Mouse (Mus musculus) NIH3T3 (cell line): ENCODE results near the gene Fgg.
A peak's percentile ranks its signal among the peaks of the same experiment; 100 is the strongest.

ENCODE experiments used
- DNase-seq: peaks from one replicate; pipeline ENCODE4 v3.0.0-alpha.2; 2012; ENCODE audit warnings: low read depth

The Fgg gene

DNA sequence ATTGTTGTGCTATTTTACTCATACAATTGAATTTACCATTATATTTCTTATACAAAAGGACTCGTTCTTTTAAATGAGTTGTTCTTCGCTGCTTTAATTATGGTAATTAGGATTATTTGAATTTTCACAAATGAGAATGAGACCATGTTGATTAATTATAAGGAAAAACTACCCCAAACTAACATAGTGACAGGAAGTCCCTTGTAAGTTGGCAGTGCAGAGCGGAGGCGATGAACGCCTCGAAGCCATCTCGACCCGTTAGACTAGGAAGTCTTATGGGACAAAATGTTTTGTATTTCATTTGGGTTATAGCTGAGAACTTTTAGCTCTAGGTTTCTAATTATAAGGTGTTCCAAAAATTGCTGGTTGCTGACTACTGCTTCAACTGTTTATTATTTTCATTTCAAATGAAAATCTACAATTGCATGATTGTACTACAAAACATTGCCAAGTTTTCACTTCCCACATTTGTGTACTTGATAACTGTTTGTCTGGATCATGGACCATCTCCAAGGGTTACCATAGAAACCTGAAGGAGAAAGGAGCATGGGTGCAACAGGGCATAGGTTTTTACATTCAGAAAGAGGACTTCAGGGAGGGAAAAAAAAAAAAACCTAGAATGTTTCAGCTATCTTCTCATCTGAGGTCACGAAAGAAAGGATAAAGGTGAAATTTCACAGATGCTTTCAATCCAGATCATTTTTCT is 20.2 kb downstream of the Fgg start:
- no peak for DNase-seq

DNA sequence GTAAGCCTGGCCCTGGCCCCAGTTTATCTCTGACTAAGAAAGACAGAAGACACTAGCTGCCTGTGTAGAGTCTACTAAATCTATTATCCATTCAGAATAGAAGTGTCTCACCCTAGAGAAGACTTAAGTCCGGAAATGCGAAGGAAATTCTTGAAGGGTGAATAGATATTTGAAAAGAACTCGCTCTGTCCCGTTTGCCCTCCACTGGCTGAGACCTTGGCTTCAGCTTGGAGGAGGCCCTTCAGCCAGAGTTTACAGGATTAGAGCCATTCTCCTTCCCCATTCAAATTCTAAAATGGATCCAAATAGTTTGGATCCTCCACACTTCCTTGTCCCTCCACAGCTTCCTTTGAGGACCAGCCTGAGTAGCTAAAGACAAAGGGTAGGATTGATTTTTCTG is 22.8 kb downstream of the Fgg start:
- DNase-seq = no peak

DNA sequence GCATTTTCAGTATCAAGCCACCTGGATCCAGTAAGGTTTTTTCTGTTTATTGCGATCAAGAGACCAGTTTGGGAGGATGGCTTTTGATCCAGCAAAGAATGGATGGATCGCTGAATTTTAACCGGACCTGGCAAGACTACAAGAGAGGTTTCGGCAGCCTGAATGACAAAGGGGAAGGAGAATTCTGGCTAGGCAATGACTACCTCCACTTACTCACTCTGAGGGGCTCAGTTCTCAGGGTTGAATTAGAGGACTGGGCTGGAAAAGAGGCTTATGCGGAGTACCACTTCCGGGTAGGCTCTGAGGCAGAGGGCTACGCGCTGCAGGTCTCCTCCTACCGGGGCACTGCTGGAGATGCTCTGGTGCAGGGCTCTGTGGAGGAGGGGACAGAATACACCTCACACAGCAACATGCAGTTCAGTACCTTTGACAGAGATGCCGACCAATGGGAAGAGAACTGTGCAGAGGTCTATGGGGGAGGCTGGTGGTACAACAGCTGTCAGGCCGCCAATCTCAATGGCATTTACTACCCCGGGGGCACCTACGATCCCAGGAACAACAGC is 25.3 kb downstream of the Fgg start:
- DNase-seq = no peak

GRCm38 (mm10) chr3:83033801-83034200 is 26.3 kb downstream of the Fgg start:
- DNase-seq = no peak

DNA sequence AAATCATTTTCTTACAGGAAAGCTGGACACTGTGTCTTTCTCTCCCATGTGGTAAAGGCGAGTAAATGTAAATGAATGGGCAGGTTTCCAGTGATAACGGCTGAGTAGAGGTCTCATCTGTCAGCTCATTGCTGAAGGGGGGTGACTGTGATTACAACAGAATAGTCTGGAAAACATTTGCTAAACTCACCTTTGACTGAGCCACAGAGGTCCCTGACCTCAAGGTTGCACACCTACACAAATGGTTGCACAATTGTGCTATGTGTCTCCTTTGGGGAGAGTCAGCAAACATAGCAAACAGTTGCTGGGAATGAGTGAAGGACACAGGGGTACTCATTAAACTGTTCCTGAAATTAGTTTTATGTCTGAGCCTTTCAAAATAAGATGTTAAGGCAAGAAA is 31.3 kb downstream of the Fgg start:
- no peak for DNase-seq

- DNase-seq = no peak
Observed at GRCm38 (mm10) chr3:83039666-83040065, 32.1 kb downstream of the Fgg start.

GRCm38 (mm10) chr3:83042451-83042850 is 34.9 kb downstream of the Fgg start:
- no peak for DNase-seq

DNA sequence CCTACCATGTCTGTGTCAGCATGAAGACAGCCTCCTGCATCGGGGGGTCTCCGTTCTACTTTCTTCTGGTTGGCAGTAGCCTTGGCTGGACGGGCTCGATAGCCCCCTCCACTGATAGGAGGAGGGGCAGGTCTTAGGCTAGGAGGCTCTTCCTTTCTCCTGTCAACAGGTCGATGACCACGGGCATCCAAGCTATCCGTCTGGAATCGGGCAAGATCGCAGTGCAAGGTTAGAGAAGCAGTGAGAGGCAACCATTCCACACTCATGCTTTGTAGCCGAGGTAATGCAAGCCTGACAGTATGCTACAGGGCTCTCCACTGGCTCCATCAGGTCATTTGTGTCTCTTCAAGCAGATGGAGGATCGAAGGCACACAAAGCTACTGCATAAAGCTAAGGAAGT is 39.1 kb downstream of the Fgg start:
- no peak for DNase-seq

DNA sequence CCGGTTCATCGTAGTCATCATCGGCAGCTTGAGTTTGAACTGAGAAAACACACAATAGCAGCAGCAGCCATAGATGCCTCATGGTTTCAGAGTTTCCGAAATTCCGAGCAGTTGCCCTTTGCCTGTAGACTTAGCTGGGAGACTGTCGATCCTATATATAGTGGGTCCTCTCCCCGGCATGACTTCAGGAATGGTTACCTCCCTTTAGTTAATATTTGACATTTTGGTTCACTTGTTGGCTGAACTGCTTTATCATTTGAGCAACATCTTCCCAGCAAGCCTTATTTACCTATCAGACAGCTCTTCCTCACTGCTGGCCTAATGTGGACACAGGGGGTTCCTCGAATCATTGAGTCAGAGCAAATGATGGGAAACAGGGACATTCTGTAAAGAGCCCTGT is 42.2 kb downstream of the Fgg start, which contains the start of gene Fgb:
Fgb (minus strand) TSS at position 184 of the 400 bp plus-strand sequence.
- DNase-seq = no peak

GRCm38 (mm10) chr3:83050661-83051060 is 43.1 kb downstream of the Fgg start:
- DNase-seq = no peak

DNA sequence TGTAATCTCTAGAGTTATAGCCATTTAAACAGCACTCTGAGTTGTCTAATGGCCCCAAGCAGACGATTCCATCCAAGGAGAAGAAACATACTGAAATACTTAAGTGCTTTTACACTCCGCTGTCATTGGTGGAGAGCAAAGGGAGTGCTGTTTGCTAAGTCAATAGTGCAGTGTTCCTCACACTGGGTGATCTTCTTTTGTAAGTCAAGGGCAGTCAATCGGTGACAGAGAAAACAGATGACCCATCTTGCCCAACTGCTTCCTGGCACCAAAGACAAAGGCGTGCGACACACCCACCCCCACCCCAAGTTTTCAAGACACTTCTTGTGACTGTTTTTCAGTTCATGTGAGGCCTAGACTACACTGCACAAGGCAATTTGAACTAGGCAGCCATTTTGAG is 44.6 kb downstream of the Fgg start:
- DNase-seq = no peak

DNA sequence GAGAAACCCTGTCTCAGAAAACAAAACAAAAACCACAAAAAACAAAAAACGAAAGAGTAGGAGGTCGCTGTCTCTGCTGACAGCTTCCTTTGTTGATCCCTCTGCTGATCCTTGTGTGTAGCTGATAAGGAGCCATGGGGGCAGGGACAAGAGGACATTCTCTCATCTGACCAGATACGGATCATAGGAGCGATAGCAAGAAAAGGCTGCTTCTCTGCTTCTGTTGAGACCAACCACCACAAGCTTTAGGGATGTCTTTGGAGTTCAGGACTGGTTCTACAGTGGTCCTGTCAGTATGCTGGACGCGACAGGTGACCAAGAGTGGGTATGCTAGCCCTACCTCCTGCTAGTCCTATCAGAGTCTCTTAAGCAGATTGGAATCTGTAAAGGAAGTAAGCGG is 45.6 kb downstream of the Fgg start:
- no peak for DNase-seq

DNA sequence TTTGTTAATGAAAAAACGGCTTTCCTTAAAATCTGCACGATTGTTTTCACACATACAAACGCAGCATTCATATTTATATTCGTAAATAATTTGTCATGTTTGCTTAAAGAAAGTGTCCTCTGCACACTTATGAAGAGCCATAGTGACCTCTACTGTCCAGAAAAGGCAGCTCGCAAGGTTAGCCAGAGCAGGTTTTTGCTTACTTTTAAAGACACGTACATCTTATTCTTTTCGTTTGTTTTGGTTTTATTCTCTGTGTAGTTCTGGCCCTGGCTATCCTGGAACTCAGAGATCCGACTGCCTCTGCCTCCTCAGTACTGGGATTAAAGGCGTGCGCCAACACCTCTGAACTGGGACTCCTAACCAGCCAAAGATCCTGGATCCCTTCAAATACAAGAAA is 46.2 kb downstream of the Fgg start:
- peak; percentile 82 for DNase-seq

- DNase-seq = no peak
Observed at GRCm38 (mm10) chr3:83054759-83055158, 47.2 kb downstream of the Fgg start.

DNA sequence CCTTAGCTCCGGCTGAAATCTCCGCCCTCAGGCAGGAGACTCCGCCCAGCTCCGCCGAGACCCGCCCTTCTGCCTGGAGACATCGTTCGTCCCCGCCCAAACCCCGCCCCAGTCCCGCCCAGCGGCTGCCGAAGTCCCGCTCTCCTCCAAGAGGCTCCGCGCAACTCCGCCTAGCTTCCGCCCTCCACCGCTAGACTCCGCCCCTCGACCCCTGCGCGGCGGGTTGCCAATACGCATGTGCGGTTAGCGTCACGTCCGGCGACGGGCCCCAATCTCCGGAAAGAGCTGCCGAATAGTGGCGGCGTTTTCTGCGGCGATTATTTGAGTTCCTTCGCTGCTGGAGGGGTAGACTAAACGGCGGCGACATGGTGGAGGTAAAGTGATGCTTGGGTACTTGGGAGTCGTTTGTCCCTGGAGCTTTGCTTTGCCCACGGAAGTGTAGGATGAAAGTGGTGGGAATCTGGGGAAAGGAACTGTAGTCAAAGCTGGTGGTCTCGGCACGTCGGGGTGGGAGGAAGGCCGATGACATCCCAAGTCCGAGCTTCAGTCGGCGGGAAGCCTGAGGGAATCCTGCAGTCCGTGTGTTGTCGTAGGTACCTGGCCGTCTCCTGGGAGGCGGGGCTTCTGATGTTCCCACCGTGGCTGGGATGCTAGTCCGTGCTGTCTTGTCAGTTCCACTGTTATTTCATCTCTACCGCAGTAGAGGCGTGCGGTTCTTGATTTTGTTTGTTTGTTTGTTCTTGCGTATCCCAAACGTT is 47.9 kb downstream of the Fgg start, which contains the start of gene Plrg1:
Plrg1 (plus strand) TSS at position 242 of the 758 bp plus-strand sequence.
- DNase-seq = peak; percentile 99

- DNase-seq = no peak
Observed at GRCm38 (mm10) chr3:83057046-83057445, 49.5 kb downstream of the Fgg start.
